Mouse (Mus musculus) forebrain, embryonic 16.5 days (tissue): ENCODE data around the gene Aars. TPM values are rescaled to one million over a fixed set of nuclear protein-coding genes. Genes with fewer than 3 reads are reported as not detected.
"Not testable (repeated sequence)": the region's sequence is repeated elsewhere in the genome, so short reads cannot be mapped to it uniquely, and the experiment has no call there.

Experiments
- ATAC-seq: fragments of 200-750 bp; cut with Nextera tagmentation; 2 replicates; pipeline ENCODE4 v1.8.0; 2017; ENCODE audit warnings: mild to moderate bottlenecking, moderate library complexity
- H3K27ac ChIP-seq: fragments of 300-500 bp; sonication (generic); 2 replicates; pipeline ENCODE4 v1.5.1; 2014; ENCODE audit warnings: low read length, control low read depth
- H3K27me3 ChIP-seq: fragments of 300-500 bp; sonication (generic); replicated peaks from 2 replicates; pipeline ENCODE4 v1.6.1; 2014; ENCODE audit warnings: low read length; ENCODE audit not compliant: control insufficient read depth, insufficient read depth
- H3K36me3 ChIP-seq: fragments of 300-500 bp; sonication (generic); 2 replicates; pipeline ENCODE4 v1.6.1; 2014; ENCODE audit not compliant: control insufficient read depth, insufficient read depth
- H3K4me1 ChIP-seq: fragments of 300-500 bp; sonication (generic); replicated peaks from 2 replicates; pipeline ENCODE4 v1.6.1; 2014; ENCODE audit warnings: low read length; ENCODE audit not compliant: control insufficient read depth, insufficient read depth
- H3K4me2 ChIP-seq: fragments of 300-500 bp; sonication (generic); 2 replicates; pipeline ENCODE4 v1.6.1; 2014; ENCODE audit warnings: mild to moderate bottlenecking, low read length, control low read depth
- H3K4me3 ChIP-seq: fragments of 300-500 bp; sonication (generic); replicated peaks from 2 replicates; pipeline ENCODE4 v1.5.1; 2014; ENCODE audit warnings: mild to moderate bottlenecking, low read length, control low read depth
- H3K9ac ChIP-seq: fragments of 300-500 bp; sonication (generic); replicated peaks from 2 replicates; pipeline ENCODE4 v1.6.1; 2014; ENCODE audit warnings: low read depth, low read length, control low read depth
- H3K9me3 ChIP-seq: fragments of 300-500 bp; sonication (generic); 2 replicates; pipeline ENCODE4 v1.6.1; 2016; ENCODE audit warnings: low read length; ENCODE audit not compliant: control insufficient read depth
- WGBS: fragments of 180-500 bp; shearing (Covaris S2); extraction: QIAGEN DNeasy Blood & Tissue Kit; methylation state at CpG from one replicate; pipeline ENCODE4 v1.1.7; 2014; 5-methylcytosine and 5-hydroxymethylcytosine counted together
- microRNA-seq: library from miRNA; unstranded; fragments of <30 nt; microRNA quantifications from one replicate; pipeline ENCODE4, GENCODE M21; 2017
- polyA plus RNA-seq: library from polyadenylated mRNA; unstranded; fragments of >200 nt; fragmentation: Nextera tagmentation; extraction: Ambion mirVana; gene quantifications from 2 replicates; pipeline ENCODE4 v1.2.1, GENCODE M21; 2015

Gene Aars
- polyA plus RNA-seq, 1 experiment from 2014 or later = 80.1 TPM

GRCm38 (mm10) chr8:111083936-111084335, 51.0 kb downstream of the Aars start:
- ATAC-seq, H3K27me3 ChIP-seq, H3K4me1 ChIP-seq, H3K36me3 ChIP-seq, H3K9me3 ChIP-seq, H3K4me3 ChIP-seq, H3K9ac ChIP-seq, H3K27ac ChIP-seq, H3K4me2 ChIP-seq: not testable (repeated sequence)
- 91% methylated on average over 5 of the region's 5 CpGs for WGBS

- peaks cover 4% of the 10 kb centered on the region; the same call in 1 of the 2 replicates for H3K4me1 ChIP-seq
- no peaks in the 10 kb centered on the region for H3K27me3 ChIP-seq
- WGBS = 0% methylated on average over 2 of the region's 2 CpGs
- H3K4me2 ChIP-seq = no peak overlapping the region
- no peaks in the 10 kb centered on the region for H3K9me3 ChIP-seq
- no peaks in the 10 kb centered on the region for H3K36me3 ChIP-seq
- no peak overlapping the region for H3K4me3 ChIP-seq
- no peak for ATAC-seq
- H3K9ac ChIP-seq = no peak overlapping the region
- H3K27ac ChIP-seq = no peak overlapping the region
Observed at GRCm38 (mm10) chr8:111090126-111090525, 57.2 kb downstream of the Aars start.

GRCm38 (mm10) chr8:111091706-111092105, 58.8 kb downstream of the Aars start:
- Histone ChIP-seq H3K9me3 (no peaks in the 10 kb centered on the region), H3K27ac (no peak overlapping the region), H3K4me2 (no peak overlapping the region), H3K4me3 (no peak overlapping the region), H3K36me3 (no peaks in the 10 kb centered on the region), H3K4me1 (peaks cover 11% of the 10 kb centered on the region), H3K27me3 (no peaks in the 10 kb centered on the region), H3K9ac (no peak overlapping the region)
- no peak for ATAC-seq
- whole genome bisulfite sequencing = 78% methylated on average over 7 of the region's 7 CpGs

GRCm38 (mm10) chr8:111092326-111092725, 59.4 kb downstream of the Aars start, which contains the start of gene Clec18a:
Gene Clec18a, minus strand, starts transcription at chr8:111092426.
- not testable (repeated sequence) for H3K27ac ChIP-seq, H3K9ac ChIP-seq, H3K4me3 ChIP-seq, H3K27me3 ChIP-seq, H3K9me3 ChIP-seq, ATAC-seq, H3K36me3 ChIP-seq, H3K4me2 ChIP-seq
- peaks cover 11% of the 10 kb centered on the region for H3K4me1 ChIP-seq
- WGBS = 90% methylated on average over 4 of the region's 6 CpGs

- 8% methylated on average over 39 of the region's 72 CpGs for WGBS
- peak within 1 kb of the TSS; percentile 83 for H3K4me2 ChIP-seq
- peak; percentile 95 for ATAC-seq
- no peaks in the 10 kb centered on the region for H3K36me3 ChIP-seq
- peak within 1 kb of the TSS; percentile 58; the same call in 1 of the 2 replicates for H3K27ac ChIP-seq
- H3K4me3 ChIP-seq = peak within 1 kb of the TSS; percentile 70
- no peaks in the 10 kb centered on the region for H3K9me3 ChIP-seq
- peaks cover 11% of the 10 kb centered on the region for H3K4me1 ChIP-seq
- H3K27me3 ChIP-seq = no peaks in the 10 kb centered on the region
- H3K9ac ChIP-seq = peak within 1 kb of the TSS; percentile 79
Observed at GRCm38 (mm10) chr8:111093865-111094718, 61.1 kb downstream of the Aars start, which contains the start of gene Pdpr. Gene Pdpr, plus strand, starts transcription at chr8:111094630.

GRCm38 (mm10) chr8:111094719-111095302, 61.9 kb downstream of the Aars start:
- Histone ChIP-seq H3K4me3 (peak overlapping the region; percentile 70), H3K4me1 (peaks cover 11% of the 10 kb centered on the region), H3K9ac (peak overlapping the region; percentile 62), H3K4me2 (peak overlapping the region; percentile 73)
- not testable (repeated sequence) for H3K36me3 ChIP-seq, H3K27me3 ChIP-seq, H3K27ac ChIP-seq, H3K9me3 ChIP-seq
- peak; percentile 41 for ATAC-seq
- WGBS = under 1% methylated on average over 42 of the region's 69 CpGs

Small RNAs within 50 kb of the gene (microRNA-seq; reads per million reads assigned to microRNA genes)
- gene Gm24103 (not detected), gene Mir3473d (not detected)

Other genes with a start within 250 kb of the Aars start
- 5.4 and 5.7 TPM in 2 replicates for gene Il34, start 227.2 kb upstream of the Aars start, polyA plus RNA-seq
- gene Cog4, start 186.5 kb upstream of the Aars start, polyA plus RNA-seq = 65.0 and 69.3 TPM in 2 replicates
- gene Sf3b3, start 186.4 kb upstream of the Aars start, polyA plus RNA-seq = 124 and 136 TPM in 2 replicates
- gene Fuk, start 130.7 kb upstream of the Aars start, polyA plus RNA-seq = 8.2 and 8.4 TPM in 2 replicates
- gene St3gal2, start 113.2 kb upstream of the Aars start, polyA plus RNA-seq = 24.7 and 25.2 TPM in 2 replicates
- 11.7 and 11.9 TPM in 2 replicates for gene Ddx19a, start 35.3 kb upstream of the Aars start, polyA plus RNA-seq
- 8.7 and 10.2 TPM in 2 replicates for gene Ddx19b, start 1.4 kb upstream of the Aars start, polyA plus RNA-seq
- not detected in 2 replicates for gene Exosc6, start 23.2 kb downstream of the Aars start, polyA plus RNA-seq
- 0.28 and 0.67 TPM in 2 replicates for gene Clec18a, start 59.3 kb downstream of the Aars start, polyA plus RNA-seq
- gene Pdpr, start 61.5 kb downstream of the Aars start, polyA plus RNA-seq = 13.4 and 14.0 TPM in 2 replicates
- gene Glg1, start 226.1 kb downstream of the Aars start, polyA plus RNA-seq = 67.0 and 74.7 TPM in 2 replicates